Mouse (Mus musculus) adrenal gland, postnatal 14 days (tissue): Measurements from ENCODE around the gene Drd4. TPM values are rescaled to one million over a fixed set of nuclear protein-coding genes. Genes with fewer than 3 reads are reported as not detected.

Source experiments
- DNase-seq: peaks from one replicate; pipeline ENCODE4 v3.0.0; 2021; ENCODE audit warnings: mixed read lengths
- total RNA-seq: library from RNA; stranded (reverse); gene quantifications from 2 replicates; pipeline ENCODE4 v1.2.3, GENCODE M21; 2021

The Drd4 gene
- total RNA-seq, 1 experiment from 2014 or later: 2.3 TPM

DNA sequence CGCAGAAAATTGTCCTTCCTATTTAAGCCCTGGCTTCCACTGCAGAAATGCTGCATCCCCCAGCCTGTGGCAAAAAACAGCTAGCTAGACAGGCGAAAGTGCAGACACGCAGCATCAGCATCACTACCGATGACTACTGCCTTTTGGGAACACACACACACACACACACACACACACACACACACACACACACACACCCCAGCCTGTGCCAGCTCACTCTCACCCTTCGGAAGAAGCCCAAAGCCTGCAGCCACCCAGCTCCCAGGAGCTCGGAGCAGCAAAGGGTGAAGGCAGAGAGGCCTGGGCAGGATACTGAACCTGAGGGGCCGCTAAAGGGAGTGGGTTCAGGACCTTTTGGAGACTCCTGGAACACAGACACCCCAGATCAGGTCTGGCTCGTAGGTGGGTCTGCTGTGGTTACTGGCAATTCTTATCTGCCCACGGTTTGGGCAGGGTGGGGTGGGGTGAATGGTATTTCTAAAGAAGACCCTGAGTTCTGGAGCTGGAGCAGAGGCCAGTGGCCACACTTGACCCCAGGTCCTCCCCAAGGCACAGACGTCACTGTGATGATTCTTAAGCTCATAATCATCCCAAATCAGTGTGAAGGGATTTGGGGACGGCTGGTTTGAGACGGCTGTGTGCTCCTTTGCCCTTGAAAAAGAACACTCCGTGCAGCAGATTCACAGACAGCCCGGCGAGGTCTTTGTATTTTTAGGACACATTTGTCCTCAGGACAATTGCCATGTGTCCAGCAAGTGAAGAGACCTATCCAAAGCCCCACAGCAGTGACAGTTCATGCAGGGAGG is 980 bp downstream of the Drd4 start:
- DNase-seq: no peak

DNA sequence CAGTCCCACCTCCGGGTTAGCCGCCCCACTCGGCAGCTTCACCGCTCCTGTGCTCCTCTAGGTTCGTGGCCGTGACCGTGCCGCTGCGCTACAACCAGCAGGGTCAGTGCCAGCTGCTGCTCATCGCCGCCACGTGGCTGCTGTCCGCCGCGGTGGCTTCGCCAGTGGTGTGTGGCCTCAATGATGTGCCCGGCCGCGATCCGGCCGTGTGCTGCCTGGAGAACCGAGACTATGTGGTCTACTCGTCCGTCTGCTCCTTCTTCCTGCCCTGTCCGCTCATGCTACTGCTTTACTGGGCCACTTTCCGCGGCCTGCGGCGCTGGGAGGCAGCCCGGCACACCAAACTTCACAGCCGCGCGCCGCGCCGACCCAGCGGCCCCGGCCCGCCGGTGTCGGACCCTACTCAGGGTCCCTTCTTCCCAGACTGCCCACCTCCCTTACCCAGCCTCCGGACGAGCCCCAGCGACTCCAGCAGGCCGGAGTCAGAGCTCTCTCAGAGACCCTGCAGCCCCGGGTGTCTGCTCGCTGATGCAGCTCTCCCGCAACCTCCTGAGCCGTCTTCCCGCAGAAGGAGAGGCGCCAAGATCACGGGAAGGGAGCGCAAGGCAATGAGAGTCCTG is 2.2 kb downstream of the Drd4 start:
- peak; percentile 70 for DNase-seq

DNA sequence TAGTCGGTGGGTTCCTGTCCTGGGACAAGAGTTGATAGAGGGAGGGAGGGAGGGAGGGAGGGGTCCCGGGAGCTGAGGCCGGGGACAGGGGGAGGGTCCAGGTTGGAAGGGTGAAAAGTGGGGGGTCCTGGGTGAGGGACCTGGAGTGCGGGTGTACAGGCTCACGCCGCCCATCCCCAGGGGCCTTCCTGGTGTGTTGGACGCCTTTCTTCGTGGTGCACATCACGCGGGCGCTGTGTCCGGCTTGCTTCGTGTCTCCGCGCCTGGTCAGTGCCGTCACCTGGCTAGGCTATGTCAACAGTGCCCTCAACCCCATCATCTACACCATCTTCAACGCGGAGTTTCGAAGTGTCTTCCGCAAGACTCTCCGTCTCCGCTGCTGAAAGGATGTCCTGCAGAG is 2.7 kb downstream of the Drd4 start:
- DNase-seq: no peak

DNA sequence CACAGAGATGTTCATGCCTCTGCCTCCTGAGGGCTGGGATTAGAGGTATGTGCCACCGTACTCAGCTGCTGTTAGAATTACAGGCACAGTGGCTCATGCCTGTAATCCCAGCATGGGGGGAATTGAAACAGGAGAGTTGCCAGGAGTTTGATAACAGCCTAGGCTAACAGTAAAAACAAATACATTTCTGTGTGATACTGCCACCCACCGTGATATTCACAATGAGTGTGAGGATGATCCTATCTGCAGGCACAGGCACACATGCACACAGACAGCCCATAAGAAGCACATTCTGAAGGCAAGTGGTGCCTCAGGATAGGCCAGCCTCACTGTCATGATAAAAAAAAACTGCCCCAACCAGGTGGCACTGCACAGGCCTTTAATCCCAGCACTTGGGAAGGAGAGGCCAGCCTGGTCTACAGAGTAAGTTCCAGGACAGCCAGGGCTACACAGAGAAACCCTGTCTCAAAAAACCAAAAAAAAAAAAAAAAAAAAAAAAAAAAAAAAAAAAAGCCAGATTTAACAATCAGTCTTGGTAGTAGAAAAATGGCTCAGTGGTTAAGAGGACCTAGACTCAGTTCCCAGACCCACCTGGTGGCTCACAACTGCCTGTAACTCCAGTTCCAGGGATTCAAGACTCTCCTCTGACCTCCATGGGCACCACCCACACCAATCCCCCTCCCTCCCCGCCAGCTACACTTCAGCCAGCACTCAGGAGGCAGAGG is 6.3 kb downstream of the Drd4 start:
- no peak for DNase-seq

DNA sequence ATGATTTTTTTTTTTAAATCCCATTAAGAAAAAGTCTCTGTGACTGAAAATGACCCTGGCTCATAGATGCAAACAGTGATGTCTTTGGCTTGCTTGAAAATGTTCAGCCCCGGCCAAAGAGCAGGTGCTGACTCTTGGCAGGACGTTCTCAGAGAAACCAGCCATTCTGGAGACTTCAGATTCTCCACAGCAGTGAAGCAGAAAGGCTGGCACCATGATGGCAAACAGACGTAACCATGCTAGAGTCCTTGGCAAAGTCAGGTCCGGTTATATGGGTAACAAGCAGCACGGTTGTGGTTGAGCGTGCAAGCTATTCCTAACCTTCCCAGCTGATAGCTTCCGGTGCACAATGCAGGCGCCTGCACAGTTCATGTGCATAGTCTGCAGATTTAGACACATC is 7.4 kb downstream of the Drd4 start:
- DNase-seq: no peak

DNA sequence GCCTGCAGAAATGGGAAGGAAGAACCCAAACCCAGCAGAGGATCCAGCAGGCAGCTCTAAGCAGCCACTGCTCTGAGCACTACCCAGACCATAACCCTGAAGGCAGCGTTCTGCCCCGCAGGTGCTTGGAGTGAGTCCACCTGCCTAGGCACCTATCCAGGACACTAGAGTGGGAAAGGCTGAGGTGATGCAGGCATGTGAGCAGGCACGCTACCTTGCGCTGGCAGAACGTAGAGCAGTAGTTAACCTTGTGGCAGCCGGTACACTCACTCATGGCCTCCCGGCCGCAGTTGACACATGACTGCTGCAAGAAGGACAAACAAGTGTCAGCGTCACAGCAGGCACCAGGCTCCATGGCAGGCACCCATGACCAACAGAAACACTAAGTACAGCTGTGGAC is 9.6 kb downstream of the Drd4 start:
- DNase-seq: peak; percentile 61

DNA sequence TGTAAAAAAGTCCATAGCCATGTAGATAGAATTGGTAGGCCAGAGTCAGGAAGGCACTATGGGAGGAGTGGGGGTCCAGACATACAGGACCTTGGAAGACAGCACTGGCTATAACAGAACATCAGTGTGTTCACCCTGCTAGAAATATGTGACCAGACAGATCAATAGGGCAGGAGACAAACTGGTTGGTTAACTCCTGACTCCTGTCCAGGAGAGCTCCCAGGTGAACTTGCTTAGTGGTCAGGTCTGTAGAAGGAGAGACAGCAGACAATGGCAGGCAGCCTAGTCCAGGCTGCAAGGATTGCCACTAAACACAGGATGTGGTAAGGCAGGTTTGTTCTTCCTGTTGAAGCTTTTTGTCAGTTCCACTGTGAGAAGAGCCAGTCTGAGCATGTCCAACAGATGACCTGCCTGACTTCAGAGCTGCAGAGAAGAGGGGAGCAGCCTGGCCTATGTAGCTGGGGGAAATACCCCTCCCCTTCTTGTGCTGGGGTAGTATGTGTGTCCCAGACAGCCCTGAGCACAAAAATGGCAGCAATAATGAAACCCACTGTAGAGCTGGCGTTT is 11.0 kb downstream of the Drd4 start:
- DNase-seq: no peak

DNA sequence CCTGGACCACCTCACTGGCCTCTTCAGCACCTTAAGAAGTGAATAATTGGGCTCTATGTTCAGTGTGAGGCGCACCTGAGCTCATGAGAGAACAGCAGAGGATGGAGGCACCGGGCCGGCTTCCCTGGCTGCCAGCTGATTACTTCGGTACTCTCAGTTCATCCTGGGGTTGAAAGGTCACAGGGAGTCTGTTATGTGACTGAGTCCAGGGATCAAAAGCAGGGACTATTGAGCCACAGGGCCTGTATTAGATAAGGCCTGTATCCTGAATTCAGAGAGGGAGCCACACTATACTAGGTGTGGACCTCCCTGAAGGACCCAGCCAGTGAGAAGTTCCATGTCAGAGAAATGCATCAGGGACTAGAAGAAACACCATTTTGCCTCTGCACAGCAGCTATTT is 12.7 kb downstream of the Drd4 start:
- no peak for DNase-seq

DNA sequence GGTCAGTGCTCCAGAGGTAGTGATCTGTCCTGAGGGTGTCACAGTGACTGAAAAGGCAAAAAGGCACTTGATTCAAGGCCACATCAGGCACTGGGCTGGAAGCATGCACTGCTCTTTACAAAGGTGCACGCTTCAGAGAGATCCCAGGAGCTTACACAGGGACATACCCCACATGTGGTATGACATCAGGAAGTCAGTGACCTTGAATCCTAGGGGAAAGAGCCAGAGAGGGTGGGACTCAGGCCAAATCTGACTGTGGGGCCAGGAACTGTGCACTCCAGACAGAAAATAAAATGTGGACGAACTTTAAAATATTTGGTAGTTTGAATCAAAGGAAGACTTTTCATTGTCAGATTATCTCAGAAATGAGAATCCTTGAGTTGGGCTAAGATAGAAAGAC is 22.6 kb downstream of the Drd4 start:
- peak; percentile 57 for DNase-seq

DNA sequence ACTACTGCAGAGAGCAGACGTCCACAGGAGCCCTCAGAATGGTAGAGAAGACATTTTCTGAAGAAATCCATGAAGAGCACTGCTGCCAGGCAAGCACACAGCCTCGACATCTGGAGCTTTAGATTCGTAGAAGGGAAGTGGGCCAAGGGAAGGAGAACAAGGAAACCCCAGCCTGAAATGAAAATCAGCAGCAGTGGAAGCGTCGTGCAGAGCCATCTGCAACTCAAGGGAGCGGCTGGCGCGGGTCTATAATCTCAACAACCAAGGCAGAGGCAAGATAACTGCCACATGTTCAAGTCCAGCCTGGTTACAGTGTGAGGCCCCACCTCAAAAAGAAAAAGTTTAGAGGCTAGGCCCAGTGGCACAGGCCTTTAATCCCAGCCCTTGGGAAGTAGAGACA is 23.3 kb downstream of the Drd4 start:
- no peak for DNase-seq

DNA sequence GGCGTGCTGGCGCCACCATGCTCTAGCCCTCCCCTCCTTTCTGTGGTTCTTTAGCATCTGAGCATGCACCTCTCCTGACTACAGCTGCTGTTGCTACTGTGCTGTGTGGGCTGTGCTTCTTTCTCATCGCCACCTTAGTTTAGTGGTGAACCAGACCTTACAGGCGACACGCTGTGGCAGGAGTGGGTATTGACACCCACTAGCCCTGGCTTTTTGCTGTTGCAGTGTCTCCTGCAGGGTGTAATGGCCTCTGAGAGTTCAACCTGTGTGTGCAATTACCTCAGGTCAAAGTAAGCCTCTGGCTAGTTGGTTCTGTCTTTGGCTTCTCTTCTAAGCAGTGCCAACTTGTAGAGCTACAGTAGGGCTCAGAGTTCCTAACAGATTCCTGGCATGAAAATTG is 24.2 kb downstream of the Drd4 start:
- peak; percentile 72 for DNase-seq

DNA sequence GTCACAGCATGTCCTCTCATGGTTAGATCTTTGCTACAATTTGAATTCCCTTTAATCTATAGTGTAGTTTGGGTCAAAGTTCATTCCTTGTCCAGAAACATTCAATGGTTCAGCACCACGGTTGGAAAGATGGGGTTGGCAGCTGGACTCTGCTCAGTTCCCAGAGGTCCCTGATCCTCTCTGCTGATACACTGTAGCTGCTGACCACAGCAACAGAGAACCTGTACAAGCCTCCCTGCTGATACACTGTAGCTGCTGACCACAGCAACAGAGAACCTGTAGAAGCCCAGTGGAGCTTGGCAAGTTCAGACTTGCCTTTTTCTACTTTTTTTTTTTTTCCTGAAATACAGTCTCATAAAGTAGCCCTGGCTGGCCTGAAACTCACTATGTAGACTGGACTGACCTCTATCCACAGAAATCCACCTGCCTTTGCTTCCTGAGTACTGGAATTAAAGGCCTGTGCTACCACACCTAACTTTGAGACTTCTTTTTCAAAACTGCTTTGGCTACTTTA is 25.9 kb downstream of the Drd4 start:
- DNase-seq: no peak

DNA sequence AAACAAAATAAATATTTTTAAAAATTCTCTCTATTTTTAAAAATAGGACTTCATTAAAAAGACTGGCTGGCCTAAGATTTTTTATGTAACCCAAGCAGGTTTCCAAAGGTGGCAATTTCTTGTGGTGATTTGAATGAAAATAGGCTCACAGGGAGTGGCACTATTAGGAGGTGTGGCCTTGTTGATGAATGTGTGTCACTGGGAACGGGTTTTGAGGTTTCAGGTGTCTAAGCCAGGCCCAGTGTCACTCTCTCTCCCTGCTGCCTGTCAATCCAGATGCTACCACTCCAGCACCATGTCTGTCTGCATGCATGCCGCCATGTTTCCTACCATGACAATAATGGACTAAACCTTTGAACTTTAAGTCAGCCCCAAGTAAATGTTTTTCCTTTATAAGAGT is 27.6 kb downstream of the Drd4 start:
- DNase-seq: no peak

DNA sequence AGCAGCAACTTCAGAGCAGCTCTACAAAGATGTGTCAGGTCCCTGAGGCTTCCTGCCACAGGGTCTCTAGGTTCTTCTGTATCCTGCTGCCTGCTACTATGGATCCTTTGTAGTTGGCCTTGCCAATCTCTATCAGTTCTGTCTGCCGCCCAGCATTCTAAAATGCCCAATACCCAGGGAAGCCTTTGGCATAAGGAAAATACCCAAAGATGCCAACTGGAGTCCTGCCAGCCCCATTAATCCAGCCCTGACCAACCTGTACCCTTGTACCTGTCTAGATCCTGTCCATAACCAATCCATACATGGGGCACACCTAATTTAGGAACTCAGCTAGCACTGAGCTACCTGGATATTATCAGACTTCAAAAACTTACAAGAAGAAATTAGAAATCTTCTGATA is 32.9 kb downstream of the Drd4 start:
- no peak for DNase-seq

DNA sequence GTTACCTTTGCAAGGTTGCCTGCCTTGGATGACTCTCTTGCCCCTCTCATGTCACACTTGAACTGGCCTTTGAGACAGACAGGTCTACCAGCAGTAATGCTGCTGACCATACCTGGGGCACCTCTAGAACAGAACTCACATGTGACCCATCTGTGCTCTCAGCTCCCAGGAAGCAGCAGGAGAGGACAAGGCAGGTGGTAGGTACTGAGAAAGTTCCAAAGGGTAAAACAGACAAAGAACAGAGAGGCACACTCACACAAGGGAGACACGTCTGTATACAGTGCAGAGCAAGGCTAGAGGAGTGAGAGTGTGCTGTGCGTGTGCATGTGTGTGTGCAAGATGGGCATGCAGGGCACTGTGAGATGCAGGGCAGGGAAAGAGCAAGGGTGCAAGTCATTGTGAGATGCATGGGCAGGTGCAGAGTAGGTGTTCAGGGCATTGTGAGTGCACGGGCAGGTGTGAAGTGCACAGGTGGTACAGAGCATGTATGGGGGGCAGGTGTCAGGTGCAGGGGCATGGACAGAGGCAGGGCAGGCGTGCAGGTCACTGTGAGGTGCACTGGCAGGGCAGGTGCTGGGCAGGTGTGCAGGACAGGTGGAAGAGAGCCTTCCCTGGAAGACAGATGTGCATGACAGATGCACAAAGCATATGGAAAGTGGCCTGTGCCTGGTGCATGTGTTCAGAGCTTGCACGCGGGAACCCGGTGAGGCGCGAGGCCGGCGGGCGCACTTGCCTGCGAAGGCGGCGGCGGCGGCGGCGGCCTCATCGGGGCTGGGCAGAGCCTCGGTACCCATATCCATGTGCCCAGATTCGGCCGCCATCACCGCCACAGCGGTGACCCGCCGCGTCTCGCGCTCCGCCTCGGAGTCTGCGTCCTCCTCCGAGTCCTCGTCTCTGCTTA is 35.0 kb downstream of the Drd4 start:
- no peak for DNase-seq

DNA sequence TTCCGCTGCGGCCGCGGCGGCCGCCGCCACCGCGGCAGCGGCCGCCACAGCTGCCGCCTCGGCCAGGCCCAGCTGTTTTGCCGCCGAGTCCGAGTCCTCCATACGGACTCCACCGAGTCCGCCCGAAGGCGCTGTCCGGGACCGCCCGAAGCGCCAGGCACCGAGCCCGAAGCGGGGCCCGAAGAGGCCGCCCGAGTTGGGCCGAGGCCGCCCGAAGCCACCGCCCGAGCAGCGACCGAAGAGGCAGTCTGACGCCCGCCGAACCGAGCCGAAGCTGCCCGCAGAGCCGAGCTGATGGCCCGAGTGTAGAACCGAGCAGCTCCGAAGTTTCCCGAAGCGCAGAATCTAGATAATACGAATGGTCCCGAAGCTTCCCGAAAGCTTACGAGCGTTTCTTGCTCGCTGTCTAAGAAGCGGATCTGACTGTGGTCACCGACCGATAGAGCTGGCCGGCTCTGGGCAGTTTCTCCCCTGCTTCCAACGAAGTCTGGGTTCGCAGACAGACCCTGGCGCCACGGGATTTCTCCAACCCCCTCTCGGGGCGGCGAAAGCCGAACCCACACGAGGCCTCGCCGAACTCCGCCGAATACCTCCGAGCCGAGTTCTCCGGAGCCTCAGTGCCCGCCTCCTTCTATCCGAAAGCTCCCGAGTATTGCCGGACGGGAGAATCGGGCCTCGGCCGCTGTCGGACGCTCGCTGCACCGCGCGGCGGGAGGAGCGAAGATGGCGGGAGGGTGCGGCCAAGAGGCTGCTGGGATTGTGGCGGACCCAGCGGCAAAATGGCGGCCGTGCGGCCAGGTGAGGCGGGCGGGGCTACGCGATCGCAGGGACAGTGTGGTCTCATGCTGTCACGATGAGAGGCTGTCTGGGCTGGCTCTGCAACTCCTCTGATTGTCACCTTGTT is 35.9 kb downstream of the Drd4 start, which contains the start of the genes Deaf1 and Tmem80:
Gene Deaf1, minus strand, starts transcription at position 222 of the 904 bp plus-strand sequence.
Gene Tmem80, plus strand, starts transcription at position 271 of the 904 bp plus-strand sequence.
- DNase-seq: peak; percentile 99

DNA sequence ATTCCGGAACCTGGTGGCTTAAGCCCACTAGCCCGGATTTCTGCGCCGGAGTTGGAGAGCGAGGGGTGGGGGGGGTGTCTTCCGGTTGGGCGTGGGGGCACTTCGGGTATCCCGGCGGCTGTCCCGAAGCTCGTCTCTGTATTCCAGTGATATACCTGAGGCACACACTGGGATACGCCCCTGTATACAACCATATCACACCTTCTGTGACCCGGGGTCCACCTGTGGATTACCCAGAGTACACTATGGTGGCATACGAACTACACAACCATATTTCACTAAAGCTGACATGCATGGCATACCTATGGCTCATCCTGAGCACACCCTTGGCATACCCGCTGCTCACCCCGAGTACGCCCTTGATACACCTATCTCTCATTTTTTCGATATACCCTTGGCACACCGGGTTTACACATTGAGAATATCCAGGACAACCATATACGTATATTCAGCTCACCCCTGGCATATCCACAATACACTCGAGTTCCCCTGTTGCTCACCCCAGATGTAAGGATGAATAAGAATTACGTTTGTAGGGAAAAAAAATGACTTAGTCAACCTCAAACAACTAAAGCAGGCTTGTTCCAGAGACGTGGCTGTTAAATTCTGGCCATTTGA is 36.7 kb downstream of the Drd4 start:
- no peak for DNase-seq

DNA sequence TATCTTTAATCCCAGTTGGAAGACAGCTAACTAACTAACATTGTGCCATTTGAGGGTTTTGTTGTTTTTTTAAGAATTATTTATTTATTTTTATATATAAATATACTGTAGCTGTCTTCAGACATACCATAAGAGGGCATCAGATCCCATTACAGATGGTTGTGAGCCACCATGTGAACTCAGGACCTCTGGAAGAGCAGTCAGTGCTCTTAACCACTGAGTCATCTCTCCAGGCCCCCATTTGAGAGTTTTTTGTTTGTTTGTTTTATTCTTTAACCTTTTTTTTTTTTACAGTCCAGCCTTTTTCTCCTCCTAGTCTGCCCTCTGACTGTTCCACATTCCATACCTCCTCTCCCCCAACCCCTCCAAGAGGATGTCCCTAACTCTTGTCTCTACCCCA is 38.9 kb downstream of the Drd4 start:
- DNase-seq: no peak

DNA sequence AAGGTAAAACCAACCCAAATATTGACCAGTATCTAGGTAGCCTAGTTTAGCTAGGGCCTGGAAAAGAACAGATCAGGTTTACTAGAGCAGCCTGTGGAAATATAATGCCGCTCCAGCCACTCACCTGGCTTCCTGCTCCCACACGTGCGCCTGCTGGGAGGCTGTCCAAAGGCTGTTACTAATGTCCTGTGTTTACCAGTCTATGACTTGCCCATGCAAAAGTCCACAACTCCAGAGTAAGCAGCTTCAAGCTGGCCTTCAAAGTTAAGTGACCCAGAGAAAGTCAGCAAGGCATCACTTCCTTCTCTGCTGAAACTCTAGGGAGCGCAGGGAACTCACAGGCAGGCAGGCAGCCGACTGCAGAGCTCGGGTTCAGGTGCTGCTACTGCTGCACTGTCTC is 40.2 kb downstream of the Drd4 start:
- no peak for DNase-seq

DNA sequence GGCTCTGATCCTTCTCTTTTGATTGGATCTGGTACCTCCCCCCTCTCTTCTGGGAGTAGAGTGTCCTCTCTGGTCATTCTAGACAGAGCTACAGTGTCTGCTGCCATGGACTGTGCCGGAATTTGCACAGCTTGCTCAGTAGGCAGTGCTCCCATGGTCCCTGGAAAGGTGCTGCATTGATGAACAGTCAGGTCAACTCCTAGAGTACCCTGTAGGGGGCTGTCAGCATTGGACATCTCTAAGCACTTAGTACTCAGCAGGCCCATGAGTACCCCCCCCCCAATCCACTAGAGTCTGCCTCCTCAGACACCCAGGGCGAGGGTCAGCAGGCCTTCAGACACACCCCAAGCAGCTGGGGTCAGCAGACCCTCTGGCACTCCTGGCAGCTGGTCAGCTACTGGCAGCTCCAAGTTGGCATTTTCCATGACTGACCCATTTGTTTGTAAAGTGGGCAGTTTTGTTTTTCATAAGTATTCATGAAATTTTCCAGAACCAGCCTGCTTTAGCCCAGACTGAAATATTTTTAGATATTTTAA is 43.3 kb downstream of the Drd4 start:
- DNase-seq: no peak
